Mouse (Mus musculus) forebrain, embryonic 13.5 days (tissue): ENCODE data around the gene 2010005H15Rik. TPM values are rescaled to one million over a fixed set of nuclear protein-coding genes. Genes with fewer than 3 reads are reported as not detected.
"Not testable (repeated sequence)": the region's sequence is repeated elsewhere in the genome, so short reads cannot be mapped to it uniquely, and the experiment has no call there.

Source experiments
- ATAC-seq: fragments of 200-750 bp; cut with Nextera tagmentation; 2 replicates; pipeline ENCODE4 v1.8.0; 2017
- H3K27ac ChIP-seq: fragments of 300-500 bp; sonication (generic); 2 replicates; pipeline ENCODE4 v1.5.1; 2015; ENCODE audit warnings: inconsistent platforms, mild to moderate bottlenecking, moderate library complexity
- H3K27me3 ChIP-seq: fragments of 300-500 bp; sonication (generic); 2 replicates; pipeline ENCODE4 v1.6.1; 2015; ENCODE audit warnings: mild to moderate bottlenecking, inconsistent platforms
- H3K36me3 ChIP-seq: fragments of 300-500 bp; sonication (generic); 2 replicates; pipeline ENCODE4 v1.6.1; 2015; ENCODE audit warnings: mild to moderate bottlenecking, inconsistent platforms; ENCODE audit not compliant: poor library complexity, severe bottlenecking
- H3K4me1 ChIP-seq: fragments of 300-500 bp; sonication (generic); 2 replicates; pipeline ENCODE4 v1.6.1; 2015; ENCODE audit warnings: inconsistent platforms
- H3K4me2 ChIP-seq: fragments of 300-500 bp; sonication (generic); 2 replicates; pipeline ENCODE4 v1.6.1; 2015; ENCODE audit warnings: inconsistent platforms, mild to moderate bottlenecking, moderate library complexity
- H3K4me3 ChIP-seq: fragments of 300-500 bp; sonication (generic); 2 replicates; pipeline ENCODE4 v1.5.1; 2015; ENCODE audit warnings: mild to moderate bottlenecking, inconsistent platforms
- H3K9ac ChIP-seq: fragments of 300-500 bp; sonication (generic); 2 replicates; pipeline ENCODE4 v1.6.1; 2015; ENCODE audit warnings: mild to moderate bottlenecking, inconsistent platforms
- H3K9me3 ChIP-seq: fragments of 300-500 bp; sonication (generic); replicated peaks from 2 replicates; pipeline ENCODE4 v1.6.1; 2016; ENCODE audit warnings: inconsistent platforms
- WGBS: fragments of 180-500 bp; shearing (Covaris S2); methylation state at CpG from one replicate; pipeline ENCODE4 v1.1.7; 2015; 5-methylcytosine and 5-hydroxymethylcytosine counted together
- polyA plus RNA-seq: library from polyadenylated mRNA; unstranded; fragments of >200 nt; fragmentation: Nextera tagmentation; extraction: Ambion mirVana; gene quantifications from 2 replicates; pipeline ENCODE4 v1.2.1, GENCODE M21; 2015

2010005H15Rik gene
- not detected in 2 replicates for polyA plus RNA-seq

- H3K27ac ChIP-seq, H3K9me3 ChIP-seq, H3K36me3 ChIP-seq, H3K4me1 ChIP-seq, H3K27me3 ChIP-seq, ATAC-seq, H3K9ac ChIP-seq, H3K4me3 ChIP-seq, H3K4me2 ChIP-seq: not testable (repeated sequence)
- 91% methylated on average over 7 of the region's 7 CpGs for WGBS
Observed at GRCm38 (mm10) chr16:36221168-36221567, at the start of gene 2010005H15Rik. Gene 2010005H15Rik (plus strand): TSS chr16:36221468.

DNA sequence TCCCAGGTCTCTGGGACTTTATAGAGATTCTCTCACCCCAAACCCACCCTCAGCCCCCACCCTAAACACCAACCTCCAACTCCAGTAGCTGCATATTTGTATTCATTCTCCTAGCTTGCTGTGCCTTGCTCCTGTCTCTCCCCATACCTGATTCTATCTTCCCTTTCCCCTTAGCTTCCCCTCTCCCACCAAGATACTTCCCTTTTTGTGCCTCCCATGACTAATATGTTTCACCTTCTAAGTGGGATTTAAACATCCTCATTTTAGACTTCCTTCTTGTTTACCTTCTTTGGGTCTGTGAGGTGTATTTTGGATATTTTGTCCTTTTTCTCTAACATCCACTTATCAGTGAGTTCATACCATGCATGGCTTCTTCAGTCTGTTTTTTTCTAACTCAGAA is 45.2 kb upstream of the 2010005H15Rik start:
- Histone ChIP-seq H3K9me3 (0 out of 2 replicates have a peak, but pooled peaks cover 3% of the 10 kb centered on the region), H3K4me3 (no peak overlapping the region), H3K4me1 (no peaks in the 10 kb centered on the region), H3K9ac (no peak overlapping the region), H3K27me3 (no peaks in the 10 kb centered on the region), H3K36me3 (no peaks in the 10 kb centered on the region), H3K4me2 (no peak overlapping the region), H3K27ac (no peak overlapping the region)
- no peak for ATAC-seq

GRCm38 (mm10) chr16:36179910-36180309 is 41.4 kb upstream of the 2010005H15Rik start:
- no peak overlapping the region for H3K4me2 ChIP-seq
- H3K9ac ChIP-seq: no peak overlapping the region
- 83% methylated on average over 2 of the region's 2 CpGs for WGBS
- no peak overlapping the region for H3K4me3 ChIP-seq
- no peak overlapping the region for H3K27ac ChIP-seq
- no peaks in the 10 kb centered on the region for H3K36me3 ChIP-seq
- 0 out of 2 replicates have a peak, but pooled peaks cover 2% of the 10 kb centered on the region for H3K9me3 ChIP-seq
- no peak for ATAC-seq
- H3K4me1 ChIP-seq: no peaks in the 10 kb centered on the region
- no peaks in the 10 kb centered on the region for H3K27me3 ChIP-seq

GRCm38 (mm10) chr16:36183912-36184311 is 37.4 kb upstream of the 2010005H15Rik start, which contains the start of gene Gm5483:
Gene Gm5483 (plus strand): TSS chr16:36184212.
- H3K9ac ChIP-seq, ATAC-seq: not testable (repeated sequence)
- WGBS: 83% methylated on average over 4 of the region's 4 CpGs

GRCm38 (mm10) chr16:36199226-36199625 is 22.0 kb upstream of the 2010005H15Rik start:
- H3K4me1 ChIP-seq: no peaks in the 10 kb centered on the region
- ATAC-seq: no peak
- H3K27me3 ChIP-seq: no peaks in the 10 kb centered on the region
- H3K27ac ChIP-seq: no peak overlapping the region
- no peaks in the 10 kb centered on the region for H3K36me3 ChIP-seq
- H3K9ac ChIP-seq: no peak overlapping the region
- 37% methylated on average over 19 of the region's 19 CpGs for WGBS
- H3K4me3 ChIP-seq: no peak overlapping the region
- no peaks in the 10 kb centered on the region for H3K9me3 ChIP-seq
- H3K4me2 ChIP-seq: peak overlapping the region; percentile 36; the same call in 1 of the 2 replicates

More at GRCm38 (mm10) chr16:36183912-36184311, 37.4 kb upstream of the 2010005H15Rik start, which contains the start of gene Gm5483:
- H3K27me3 ChIP-seq, H3K4me3 ChIP-seq, H3K36me3 ChIP-seq, H3K27ac ChIP-seq, H3K4me1 ChIP-seq, H3K9me3 ChIP-seq, H3K4me2 ChIP-seq: not testable (repeated sequence)

DNA sequence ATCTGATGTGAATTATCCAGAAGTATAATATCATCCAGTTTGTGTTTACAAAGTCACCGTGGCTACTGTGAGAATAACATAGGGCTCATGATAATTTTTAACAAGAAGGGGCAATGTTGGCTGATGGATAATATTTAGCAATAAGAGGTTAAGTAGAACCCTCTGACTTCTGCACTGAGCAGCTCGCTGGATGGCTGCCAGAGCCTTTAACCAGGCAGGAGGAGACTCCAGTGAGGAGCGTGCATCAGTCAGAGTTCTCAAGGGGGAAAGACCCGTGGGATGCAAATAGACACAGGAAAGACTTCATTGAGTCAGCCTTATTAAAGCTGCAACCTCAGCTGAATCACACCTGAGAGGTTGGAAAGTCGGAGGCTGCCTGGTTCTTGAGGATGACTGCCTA is 17.4 kb upstream of the 2010005H15Rik start:
- H3K4me1 ChIP-seq: no peaks in the 10 kb centered on the region
- H3K27ac ChIP-seq: no peak overlapping the region
- H3K4me2 ChIP-seq: no peak overlapping the region
- no peak overlapping the region for H3K4me3 ChIP-seq
- no peak for ATAC-seq
- 83% methylated on average over 5 of the region's 5 CpGs for WGBS
- no peaks in the 10 kb centered on the region for H3K36me3 ChIP-seq
- H3K9ac ChIP-seq: no peak overlapping the region
- no peaks in the 10 kb centered on the region for H3K27me3 ChIP-seq
- H3K9me3 ChIP-seq: no peaks in the 10 kb centered on the region

- ATAC-seq, H3K4me2 ChIP-seq, H3K4me3 ChIP-seq, H3K27ac ChIP-seq, H3K9ac ChIP-seq, H3K9me3 ChIP-seq, H3K36me3 ChIP-seq, H3K27me3 ChIP-seq, H3K4me1 ChIP-seq: not testable (repeated sequence)
- 38% methylated on average over 2 of the region's 2 CpGs for WGBS
Observed at GRCm38 (mm10) chr16:36205684-36206083, 15.6 kb upstream of the 2010005H15Rik start.

DNA sequence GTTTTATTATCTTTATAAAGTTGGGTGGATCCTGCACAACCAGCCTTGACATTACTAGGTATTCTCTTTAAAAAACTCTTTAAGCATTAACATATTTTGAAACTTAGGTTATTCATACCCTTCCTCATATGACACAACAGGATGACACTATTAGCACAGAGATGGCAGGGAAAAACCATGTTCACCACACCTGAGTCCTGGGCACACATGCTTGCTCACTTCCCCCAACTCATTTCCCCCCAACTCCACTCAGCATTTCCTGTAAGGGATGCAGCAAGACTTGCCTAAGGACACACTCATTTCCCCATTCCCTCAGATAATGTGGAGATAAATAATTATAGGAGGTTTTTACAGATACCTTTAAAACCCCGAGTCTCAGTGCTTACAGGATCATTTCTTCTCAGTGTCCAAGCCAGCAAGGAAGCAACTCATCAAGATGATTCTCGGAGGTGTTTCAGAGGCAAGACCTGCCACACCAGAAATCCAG is 11.3 kb upstream of the 2010005H15Rik start, which contains the start of gene Gm5416:
TSS of gene Gm5416 (plus strand) at position 437 of the 487 bp plus-strand sequence.
- H3K9me3 ChIP-seq: no peaks in the 10 kb centered on the region
- no peaks in the 10 kb centered on the region for H3K36me3 ChIP-seq
- no peak within 1 kb of the TSS for H3K9ac ChIP-seq
- no peak for ATAC-seq
- 83% methylated on average over 2 of the region's 2 CpGs for WGBS
- H3K4me1 ChIP-seq: no peaks in the 10 kb centered on the region
- H3K4me2 ChIP-seq: no peak within 1 kb of the TSS
- H3K27ac ChIP-seq: no peak within 1 kb of the TSS
- no peaks in the 10 kb centered on the region for H3K27me3 ChIP-seq
- H3K4me3 ChIP-seq: no peak within 1 kb of the TSS

DNA sequence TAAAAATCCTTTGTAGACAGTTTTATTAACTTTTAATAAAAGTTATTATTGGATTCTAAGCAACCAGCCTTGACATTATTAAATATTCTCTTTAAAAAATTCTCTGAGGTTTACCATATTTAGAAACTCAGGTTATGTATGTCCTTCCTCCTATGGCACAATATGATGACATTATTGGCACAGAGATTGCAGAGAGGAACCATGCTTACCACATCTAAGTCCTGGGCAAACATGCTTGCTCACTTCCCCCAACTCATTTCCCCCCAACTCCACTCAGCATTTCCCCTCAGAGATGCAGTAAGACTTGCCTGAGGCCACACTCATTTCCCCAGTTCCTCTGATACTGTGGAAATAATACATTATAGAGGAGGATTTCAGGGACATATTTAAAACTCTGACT is 39.3 kb downstream of the 2010005H15Rik start:
- not testable (repeated sequence) for H3K9me3 ChIP-seq, H3K4me1 ChIP-seq, H3K36me3 ChIP-seq, H3K4me3 ChIP-seq, ATAC-seq, H3K27ac ChIP-seq, H3K4me2 ChIP-seq, H3K9ac ChIP-seq, H3K27me3 ChIP-seq

- ATAC-seq, H3K27me3 ChIP-seq: not testable (repeated sequence)
- 94% methylated on average over 4 of the region's 4 CpGs for WGBS
Observed at GRCm38 (mm10) chr16:36276796-36277195, 55.5 kb downstream of the 2010005H15Rik start, which contains the start of gene Stfa1. Gene Stfa1 (plus strand): TSS chr16:36276951.

GRCm38 (mm10) chr16:36289140-36289539 is 67.9 kb downstream of the 2010005H15Rik start:
- ATAC-seq: no peak
- no peak overlapping the region for H3K4me3 ChIP-seq
- H3K4me2 ChIP-seq: no peak overlapping the region
- no peaks in the 10 kb centered on the region for H3K9me3 ChIP-seq
- no peaks in the 10 kb centered on the region for H3K4me1 ChIP-seq
- 92% methylated on average over 4 of the region's 4 CpGs for WGBS
- H3K36me3 ChIP-seq: no peaks in the 10 kb centered on the region
- no peak overlapping the region for H3K27ac ChIP-seq
- H3K9ac ChIP-seq: no peak overlapping the region
- no peaks in the 10 kb centered on the region for H3K27me3 ChIP-seq

More at GRCm38 (mm10) chr16:36276796-36277195, 55.5 kb downstream of the 2010005H15Rik start, which contains the start of gene Stfa1:
- not testable (repeated sequence) for H3K9ac ChIP-seq, H3K4me3 ChIP-seq, H3K9me3 ChIP-seq, H3K4me2 ChIP-seq, H3K36me3 ChIP-seq, H3K27ac ChIP-seq, H3K4me1 ChIP-seq
